Mouse (Mus musculus): ENCODE measurements around the gene Rps3a1. TPM values are rescaled to one million over a fixed set of nuclear protein-coding genes. Genes with fewer than 3 reads are reported as not detected.
"Not testable (repeated sequence)": the region's sequence is repeated elsewhere in the genome, so short reads cannot be mapped to it uniquely, and the experiment has no call there.

Gene Rps3a1
- polyA plus RNA-seq, 3 experiments from 2014 or later = 2,732 to 4,785 (median 2,853) TPM

GRCm38 (mm10) chr3:86114659-86115338, 27.7 kb downstream of the Rps3a1 start:
- no peak for ATAC-seq

GRCm38 (mm10) chr3:86112766-86113165, 29.7 kb downstream of the Rps3a1 start:
- no peak for ATAC-seq

- ATAC-seq = peak; percentile 77
These were observed 32.4 kb downstream of the Rps3a1 start for GRCm38 (mm10) chr3:86110077-86110476.

GRCm38 (mm10) chr3:86109099-86109498, 33.4 kb downstream of the Rps3a1 start:
- no peak for ATAC-seq

- no peak for ATAC-seq
These were observed 33.9 kb downstream of the Rps3a1 start for GRCm38 (mm10) chr3:86108576-86108975.

GRCm38 (mm10) chr3:86107637-86108539, 34.6 kb downstream of the Rps3a1 start:
- no peak for ATAC-seq

GRCm38 (mm10) chr3:86106086-86106632, 36.3 kb downstream of the Rps3a1 start:
- no peak for ATAC-seq

GRCm38 (mm10) chr3:86104909-86105308, 37.6 kb downstream of the Rps3a1 start:
- ATAC-seq = no peak

GRCm38 (mm10) chr3:86104433-86104832, 38.1 kb downstream of the Rps3a1 start:
- ATAC-seq = not testable (repeated sequence)

- peak; percentile 64 for ATAC-seq
These were observed 38.8 kb downstream of the Rps3a1 start for GRCm38 (mm10) chr3:86103449-86104291.

- ATAC-seq = no peak
These were observed 40.5 kb downstream of the Rps3a1 start for GRCm38 (mm10) chr3:86101956-86102355.

- ATAC-seq = no peak
These were observed 48.6 kb downstream of the Rps3a1 start for GRCm38 (mm10) chr3:86093907-86094306.

GRCm38 (mm10) chr3:86093213-86093845, 49.2 kb downstream of the Rps3a1 start:
- no peak for ATAC-seq

Other genes starting within 250 kb of the Rps3a1 start
- gene Sh3d19, start 171.6 kb downstream of the Rps3a1 start, polyA plus RNA-seq (2017; shearing (Covaris generic)) = 1 to 10 TPM; 2.0 to 4.1 (median 2.7) TPM
- gene Prss48, start 140.2 kb downstream of the Rps3a1 start, polyA plus RNA-seq (2017; shearing (Covaris generic)) = not detected
- 10 to 100 TPM; 11.6 to 16.3 (median 12.3) TPM for gene Lrba, start 82.0 kb upstream of the Rps3a1 start, polyA plus RNA-seq (2017; shearing (Covaris generic))